Mouse (Mus musculus): ENCODE results near the gene Il25.

Gene Il25

DNA sequence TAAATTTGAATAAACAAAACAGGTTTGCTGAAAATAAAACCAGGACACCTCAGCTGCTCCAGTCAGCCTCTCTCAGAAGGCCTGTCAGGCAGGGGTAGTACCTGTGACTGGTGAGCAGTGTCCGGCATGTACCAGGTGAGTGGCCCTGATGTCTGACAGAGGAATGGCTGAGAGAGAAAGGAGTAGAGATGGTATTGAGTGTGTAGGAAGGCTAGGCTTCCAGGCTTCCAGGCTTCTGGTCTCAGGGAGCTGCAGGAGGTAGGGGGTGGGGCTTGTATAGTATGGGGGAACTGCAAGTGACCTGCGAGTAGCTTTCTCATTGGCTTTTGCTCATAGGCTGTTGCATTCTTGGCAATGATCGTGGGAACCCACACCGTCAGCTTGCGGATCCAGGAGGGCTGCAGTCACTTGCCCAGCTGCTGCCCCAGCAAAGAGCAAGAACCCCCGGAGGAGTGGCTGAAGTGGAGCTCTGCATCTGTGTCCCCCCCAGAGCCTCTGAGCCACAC is at the start of gene Il25:
Gene Il25 (plus strand): TSS at position 51 of the 506 bp plus-strand sequence.
- no peak for DNase-seq (ENCODE audit: low spot score in 2 of 2)

DNA sequence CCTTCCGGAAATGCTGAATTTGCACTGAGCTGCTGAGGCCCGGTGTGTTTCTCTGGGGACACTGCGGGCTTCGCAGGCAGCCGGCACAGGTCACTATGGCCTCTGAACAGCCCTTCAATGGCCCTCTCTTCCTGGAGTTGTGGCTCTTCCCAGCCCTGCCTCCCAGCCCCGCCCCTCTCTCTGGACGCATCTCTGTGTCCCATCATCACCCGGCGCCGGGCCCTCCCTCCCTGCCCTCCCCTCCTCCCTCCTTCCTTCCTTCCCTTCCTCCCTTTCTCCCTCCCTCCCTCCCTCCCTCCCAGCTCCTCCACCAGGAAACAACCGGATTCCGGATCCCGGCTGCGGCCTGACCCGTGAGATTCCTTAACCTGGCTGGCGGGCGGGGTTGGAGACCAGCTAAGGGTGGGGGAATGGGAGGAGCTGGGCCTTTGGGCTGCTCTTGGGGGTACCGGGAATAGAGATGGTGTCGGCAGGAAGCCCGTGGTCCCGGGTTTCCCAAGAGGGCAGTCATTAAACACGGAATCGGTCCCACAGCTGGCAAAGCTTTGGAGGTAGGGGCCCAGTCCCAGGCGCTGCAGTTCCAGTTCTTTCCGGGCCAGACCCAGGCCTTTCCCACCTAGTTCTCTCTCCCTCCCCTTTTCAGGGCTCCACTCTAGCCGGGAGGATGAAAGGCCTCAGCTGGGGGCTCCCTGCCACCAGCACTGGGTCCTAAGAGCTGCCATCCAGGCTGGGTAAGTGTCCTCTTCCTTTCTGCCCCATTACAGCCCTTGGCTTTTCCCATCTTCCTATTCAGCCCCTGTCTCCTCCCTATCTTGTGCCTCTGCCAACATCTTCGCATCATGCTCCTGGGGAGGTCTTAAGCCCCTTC is 49.1 kb upstream of the Il25 start, which contains the start of the genes Bcl2l2 and Gm20521:
Gene Bcl2l2 (plus strand): TSS at position 224 of the 868 bp plus-strand sequence.
Gene Gm20521 (plus strand): TSS at position 288 of the 868 bp plus-strand sequence.
- peak; percentile 39 to 45 for DNase-seq (ENCODE audit: low spot score in 2 of 2)

DNA sequence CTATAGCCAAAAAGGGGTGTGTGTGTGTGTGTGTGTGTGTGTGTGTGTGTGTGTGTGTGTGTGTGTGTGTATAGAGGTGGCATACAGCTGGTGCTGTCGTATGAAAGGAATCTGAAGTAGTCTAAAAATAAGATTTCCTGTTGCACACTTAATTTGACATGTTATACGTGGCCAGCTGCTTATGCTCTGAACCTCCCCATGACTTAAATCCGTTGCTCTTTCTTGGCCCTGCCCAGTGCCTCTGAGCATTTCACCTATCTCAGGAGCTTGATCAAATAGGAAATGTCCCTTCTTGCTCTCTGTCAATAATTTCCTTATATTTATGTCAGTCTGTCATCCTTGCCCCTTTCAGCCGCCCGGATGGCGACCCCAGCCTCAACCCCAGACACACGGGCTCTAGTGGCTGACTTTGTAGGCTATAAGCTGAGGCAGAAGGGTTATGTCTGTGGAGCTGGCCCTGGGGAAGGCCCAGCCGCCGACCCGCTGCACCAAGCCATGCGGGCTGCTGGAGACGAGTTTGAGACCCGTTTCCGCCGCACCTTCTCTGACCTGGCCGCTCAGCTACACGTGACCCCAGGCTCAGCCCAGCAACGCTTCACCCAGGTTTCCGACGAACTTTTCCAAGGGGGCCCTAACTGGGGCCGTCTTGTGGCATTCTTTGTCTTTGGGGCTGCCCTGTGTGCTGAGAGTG is 48.3 kb upstream of the Il25 start:
- no peak for DNase-seq (ENCODE audit: low spot score in 2 of 2)

DNA sequence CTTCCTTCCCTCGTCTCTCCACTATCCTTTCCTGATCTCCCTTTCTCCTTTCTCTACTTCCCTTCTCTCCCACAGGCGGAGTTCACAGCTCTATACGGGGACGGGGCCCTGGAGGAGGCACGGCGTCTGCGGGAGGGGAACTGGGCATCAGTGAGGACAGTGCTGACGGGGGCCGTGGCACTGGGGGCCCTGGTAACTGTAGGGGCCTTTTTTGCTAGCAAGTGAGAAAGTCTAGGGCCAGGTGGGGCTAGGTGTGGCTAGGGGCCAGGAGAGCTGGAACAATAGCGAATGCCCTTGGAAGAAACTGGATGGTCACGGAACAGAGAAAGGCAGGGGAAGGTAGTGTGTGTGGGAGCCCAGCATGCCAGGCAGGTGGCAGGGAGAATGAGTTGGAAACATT is 47.2 kb upstream of the Il25 start:
- DNase-seq (ENCODE audit: low spot score in 2 of 2): no peak

DNA sequence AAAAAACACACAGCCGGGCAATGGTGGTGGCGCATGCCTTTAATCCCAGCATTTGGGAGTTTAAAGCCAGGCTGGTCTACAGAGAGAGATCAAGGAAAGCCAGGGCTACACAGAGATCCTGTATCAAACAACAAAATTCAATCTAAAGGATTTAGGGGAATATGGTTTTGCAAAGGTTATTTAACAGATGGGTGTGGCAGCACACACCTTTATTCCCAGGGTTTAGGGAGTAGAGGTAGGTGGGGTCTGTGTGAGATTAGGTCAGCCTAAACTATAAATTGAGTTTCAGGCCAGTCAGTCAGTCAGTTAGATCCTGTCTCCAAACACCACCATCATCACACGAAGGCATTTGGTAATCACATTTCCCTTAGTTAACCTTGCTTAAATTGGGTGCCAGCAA is 40.3 kb upstream of the Il25 start, which contains the start of gene Pabpn1:
Gene Pabpn1 (plus strand): TSS at position 301 of the 400 bp plus-strand sequence.
- DNase-seq (ENCODE audit: low spot score in 2 of 2): no peak

DNA sequence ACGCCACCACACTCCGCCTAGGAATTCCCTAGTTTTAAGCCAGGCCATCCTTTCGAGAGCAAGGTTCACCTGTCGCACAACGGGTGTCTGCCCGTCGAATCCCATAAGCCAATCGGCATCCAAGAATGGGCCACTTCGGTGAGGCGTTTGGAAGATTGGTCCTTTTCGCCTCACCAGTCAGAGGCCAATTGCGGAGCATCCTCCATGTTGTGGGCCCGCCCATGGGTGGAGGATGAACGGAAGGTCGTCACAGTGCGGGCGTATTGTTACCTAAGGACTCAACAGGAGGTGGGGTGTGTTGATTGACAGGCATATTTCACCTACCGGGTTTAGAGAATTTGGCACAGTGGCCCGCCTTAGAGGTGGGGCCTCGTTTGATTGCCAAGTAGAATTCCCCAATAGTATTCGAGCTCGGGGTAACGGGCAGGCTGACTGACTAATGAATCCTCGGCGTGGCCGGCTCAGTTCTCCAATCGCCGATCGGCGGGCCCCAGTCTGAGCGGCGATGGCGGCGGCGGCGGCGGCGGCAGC is 38.8 kb upstream of the Il25 start:
- DNase-seq (ENCODE audit: low spot score in 2 of 2): peak; percentile 91 to 98

DNA sequence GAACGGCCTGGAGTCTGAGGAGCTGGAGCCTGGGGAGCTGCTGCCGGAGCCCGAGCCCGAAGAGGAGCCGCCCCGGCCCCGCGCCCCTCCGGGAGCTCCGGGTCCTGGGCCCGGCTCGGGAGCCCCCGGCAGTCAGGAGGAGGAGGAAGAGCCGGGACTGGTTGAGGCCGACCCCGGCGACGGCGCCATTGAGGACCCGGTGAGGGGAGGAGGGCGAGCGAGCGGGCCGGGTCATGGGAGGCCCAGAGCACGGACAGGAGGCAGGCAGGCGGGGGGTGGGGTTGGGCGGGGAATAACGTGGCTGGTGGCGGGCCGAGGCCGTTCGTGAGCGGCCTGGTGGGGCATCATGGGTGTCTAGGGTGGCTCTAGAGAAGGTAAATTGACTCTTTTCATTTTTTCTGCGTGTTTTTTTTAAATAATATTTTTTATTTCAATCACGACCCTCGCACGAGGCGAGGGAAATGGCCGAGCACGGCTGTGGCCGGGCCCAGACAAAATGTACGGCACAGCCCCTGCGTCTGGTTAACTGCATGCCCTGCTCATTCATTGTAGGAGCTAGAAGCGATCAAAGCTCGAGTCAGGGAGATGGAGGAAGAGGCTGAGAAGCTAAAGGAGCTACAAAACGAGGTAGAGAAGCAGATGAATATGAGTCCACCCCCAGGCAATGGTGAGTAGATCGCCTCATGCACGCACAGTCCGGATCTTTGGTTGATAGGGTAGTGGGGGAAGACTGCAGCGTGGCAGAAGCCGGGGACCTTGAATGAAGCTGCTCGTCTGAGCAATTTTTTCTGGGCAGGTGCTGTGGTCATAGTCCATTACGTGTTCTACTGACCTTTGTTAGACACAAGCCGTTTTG is 38.0 kb upstream of the Il25 start:
- DNase-seq (ENCODE audit: low spot score in 2 of 2): peak in 1 of 2 experiments; percentile 22

DNA sequence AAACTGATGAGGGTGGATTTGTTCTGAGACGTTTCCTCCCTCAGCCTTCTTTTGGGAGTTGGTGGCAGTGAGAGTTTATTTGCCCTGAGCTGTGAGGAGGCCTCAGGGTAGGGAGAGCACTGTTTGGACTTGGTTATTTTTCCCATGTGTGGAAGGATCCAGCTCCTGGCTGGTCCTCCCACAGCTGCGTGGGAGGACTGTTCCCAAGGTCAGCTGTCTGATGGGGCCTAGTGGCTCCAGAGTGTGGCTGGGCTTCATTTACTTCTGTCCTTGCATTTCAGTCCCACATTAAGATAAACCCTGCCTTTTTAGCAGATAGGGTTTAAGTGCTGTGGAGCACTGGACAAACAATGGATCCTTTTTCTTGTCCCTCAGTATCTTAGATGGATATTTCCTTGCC is 35.0 kb upstream of the Il25 start:
- DNase-seq (ENCODE audit: low spot score in 2 of 2): no peak

DNA sequence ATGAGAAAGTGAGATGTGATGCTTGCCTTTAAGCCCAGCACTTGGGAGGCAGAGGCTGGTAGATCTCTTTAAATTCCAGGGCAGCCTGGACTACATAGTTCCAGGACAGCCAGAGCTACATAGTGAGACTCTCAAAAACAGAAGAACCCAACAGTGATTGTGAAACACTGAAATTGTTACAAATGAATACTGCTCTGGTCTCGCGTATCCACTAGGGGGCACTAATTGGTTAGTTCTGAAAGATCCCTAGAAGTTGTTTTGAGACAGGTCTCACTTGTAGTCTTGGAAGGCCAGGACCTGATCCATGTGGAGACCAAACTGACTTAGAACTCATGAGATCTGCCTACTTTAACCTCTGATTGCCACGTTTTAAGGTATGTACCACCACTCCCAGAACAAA is 32.1 kb upstream of the Il25 start:
- DNase-seq (ENCODE audit: low spot score in 2 of 2): peak; percentile 52 to 68

DNA sequence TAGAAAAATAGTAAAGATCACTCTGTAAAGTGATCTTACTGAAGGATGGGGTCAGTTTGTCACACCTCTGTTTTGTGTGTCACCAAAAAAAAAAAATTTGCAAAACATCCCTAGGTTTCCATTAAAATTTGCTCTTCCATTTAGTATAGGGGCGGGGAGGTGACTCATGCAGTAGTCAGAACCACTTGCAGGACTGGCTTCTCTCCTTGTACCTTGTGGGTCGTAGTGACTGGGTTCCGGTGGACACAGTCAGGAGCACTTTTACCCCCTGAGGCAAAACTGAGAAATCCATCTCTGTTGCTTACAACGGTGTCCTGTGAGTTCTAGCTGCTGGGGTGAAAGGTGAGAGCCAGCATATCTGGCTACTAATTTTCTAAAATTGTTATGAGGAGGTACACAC is 28.9 kb upstream of the Il25 start:
- DNase-seq (ENCODE audit: low spot score in 2 of 2): no peak

DNA sequence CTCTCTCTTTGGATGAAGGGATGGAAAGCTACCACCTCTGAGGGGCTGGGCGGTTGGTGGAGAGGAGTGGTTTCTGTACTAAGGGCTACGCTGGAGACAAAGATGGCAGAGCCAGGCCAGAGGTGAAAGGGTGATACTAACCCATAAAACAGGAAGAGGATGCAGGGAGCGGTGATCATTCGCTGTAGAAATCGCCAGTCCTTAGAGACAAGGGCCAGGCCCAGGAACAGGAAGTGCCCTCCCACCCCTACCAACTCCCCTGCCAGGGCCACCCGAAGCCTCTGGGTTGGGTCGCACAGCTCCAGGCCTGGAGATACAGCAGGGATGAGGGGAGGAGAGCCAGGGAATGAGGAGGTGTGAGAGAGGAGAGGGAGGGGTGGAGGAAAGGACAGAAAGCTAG is 23.8 kb upstream of the Il25 start:
- no peak for DNase-seq (ENCODE audit: low spot score in 2 of 2)

DNA sequence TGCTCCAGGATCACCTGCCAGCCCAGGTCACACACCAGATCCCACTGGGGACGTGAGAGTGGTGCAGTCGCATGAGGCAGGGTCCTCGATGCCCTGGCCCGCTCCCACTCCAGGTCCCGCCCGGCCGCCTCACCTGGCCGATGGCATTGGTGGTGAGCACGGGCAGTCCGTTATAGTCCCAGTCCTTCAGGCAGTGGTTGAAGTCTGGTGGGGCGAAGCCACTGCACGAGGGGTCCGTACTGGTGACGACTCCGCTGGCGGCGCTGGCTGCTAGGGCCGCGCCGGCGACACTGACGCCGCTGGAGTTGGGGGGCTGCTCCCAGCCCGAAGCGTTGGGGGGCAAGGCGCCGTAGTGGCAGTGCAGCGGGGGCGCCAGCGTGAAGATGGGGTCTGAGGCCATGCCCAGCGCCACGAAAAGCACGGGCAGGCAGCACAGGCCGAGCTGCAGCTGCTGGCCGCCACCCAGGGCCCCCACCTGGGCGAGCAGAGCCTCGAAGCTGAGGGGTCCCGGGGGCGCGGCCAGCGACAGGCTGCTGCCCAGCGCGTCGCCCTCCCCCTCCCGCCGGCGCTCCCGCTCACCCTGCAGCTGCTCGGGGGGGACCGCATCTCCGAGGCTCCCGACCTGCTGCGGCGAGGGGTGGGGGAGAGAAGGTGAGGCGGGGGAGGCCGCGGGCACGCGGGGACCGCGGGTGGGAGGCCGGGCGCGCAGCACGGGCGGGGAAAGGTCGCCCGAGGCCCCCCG is 20.2 kb upstream of the Il25 start:
- DNase-seq (ENCODE audit: low spot score in 2 of 2): no peak

DNA sequence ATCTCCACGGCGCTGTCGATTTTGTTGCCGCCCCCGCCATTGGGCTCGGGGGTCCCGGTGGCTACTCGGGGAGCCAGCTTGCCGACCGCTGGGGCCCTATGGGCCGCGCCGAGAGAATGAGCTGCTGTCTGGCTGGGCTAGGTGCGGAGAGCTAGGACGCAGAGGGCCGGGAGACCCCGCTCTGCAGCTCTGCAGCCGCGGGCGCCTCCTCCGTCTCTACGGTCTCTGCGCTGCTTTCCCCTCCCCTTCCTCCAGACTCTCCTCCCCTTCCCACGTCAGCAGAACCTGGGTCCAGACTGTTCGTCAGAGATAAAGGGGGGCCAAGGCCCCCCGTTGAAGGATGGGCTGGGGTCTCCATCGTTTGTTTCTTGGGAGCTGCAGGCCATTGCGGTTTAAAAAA is 19.6 kb upstream of the Il25 start, which contains the start of gene Slc22a17:
Gene Slc22a17 (minus strand): TSS at position 247 of the 400 bp plus-strand sequence.
- DNase-seq (ENCODE audit: low spot score in 2 of 2): peak; percentile 65 to 72

DNA sequence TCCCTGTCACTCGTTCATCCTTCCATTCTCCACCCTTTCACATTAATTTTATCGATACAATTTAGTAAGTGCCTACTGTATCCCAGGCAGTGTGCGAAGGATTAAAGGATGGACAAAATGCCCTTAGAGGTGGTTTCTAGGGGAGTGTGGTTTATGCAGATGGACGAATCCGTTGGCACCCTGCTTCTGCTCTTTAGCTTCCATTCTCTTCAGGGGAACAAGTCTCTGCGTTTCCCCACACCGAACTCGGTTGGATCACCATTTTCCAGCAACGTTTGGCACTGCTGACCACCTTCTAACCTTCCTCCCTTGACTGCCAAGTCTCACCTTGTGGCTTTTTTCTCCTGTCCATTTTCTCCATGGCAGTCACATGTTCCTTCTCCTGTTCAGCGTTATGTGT is 19.2 kb upstream of the Il25 start:
- no peak for DNase-seq (ENCODE audit: low spot score in 2 of 2)

DNA sequence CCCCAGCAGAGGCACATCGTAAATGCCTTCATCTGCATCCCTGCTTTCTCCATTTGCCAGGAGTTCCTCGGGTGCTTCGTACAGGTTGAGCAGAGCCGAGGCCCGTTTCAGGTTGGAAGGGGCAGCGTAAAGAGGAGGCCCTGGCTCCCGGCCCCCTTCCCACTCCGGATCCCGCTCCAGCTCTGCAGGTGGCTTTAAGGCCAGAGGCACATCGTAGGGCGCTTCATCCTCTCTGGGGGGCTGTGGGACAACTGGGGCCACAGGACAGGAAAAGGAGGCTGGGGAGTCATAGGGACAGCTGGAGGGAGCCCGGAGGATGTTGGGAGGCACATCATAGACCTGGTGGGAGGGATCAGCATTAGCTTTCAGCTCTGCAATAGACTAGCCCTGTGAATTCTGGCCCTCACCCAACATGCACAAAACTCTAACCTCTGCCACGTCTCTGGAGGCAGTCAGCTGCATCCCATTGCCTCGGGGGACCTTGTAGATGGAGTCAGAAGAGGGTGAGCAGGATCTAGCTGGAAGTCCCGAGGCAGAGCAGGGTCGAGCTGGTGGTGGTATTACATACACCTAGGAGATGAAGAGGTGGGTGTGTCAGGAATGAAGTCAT is 12.3 kb upstream of the Il25 start:
- no peak for DNase-seq (ENCODE audit: low spot score in 2 of 2)

DNA sequence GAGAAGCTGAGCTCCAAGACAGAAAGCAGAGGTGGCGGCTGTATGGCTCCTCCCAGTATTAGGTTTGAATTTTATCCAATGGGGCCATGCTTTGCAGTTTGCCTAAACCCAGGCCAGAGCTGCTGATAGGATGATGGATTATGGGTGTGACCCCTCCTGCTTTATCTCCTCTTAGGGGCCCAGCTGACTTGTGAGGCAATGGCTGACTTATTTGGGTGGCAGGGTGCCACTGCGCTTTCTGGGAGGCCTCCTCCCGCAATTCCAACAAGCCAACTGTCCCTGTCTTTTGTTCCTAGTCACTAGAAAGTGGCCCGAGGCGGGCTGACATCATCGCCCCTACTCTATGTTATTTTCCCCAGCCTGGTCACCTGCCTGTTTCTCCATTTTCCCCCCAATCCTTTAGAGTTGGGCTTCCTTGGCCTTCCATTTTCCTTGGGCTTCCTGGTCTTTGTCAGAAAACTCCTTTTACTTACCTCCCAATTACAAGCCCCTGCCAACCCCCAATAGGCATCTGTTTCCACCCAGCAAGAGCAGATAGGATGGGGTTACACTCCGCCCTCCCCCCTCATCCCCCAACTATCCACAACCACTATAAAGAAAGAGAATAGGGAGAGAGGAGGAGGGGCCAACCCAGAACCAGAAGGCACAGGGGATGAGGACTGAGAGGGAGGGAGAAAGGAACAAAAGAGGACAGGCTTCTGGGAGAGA is 7.7 kb upstream of the Il25 start:
- DNase-seq (ENCODE audit: low spot score in 2 of 2): no peak

DNA sequence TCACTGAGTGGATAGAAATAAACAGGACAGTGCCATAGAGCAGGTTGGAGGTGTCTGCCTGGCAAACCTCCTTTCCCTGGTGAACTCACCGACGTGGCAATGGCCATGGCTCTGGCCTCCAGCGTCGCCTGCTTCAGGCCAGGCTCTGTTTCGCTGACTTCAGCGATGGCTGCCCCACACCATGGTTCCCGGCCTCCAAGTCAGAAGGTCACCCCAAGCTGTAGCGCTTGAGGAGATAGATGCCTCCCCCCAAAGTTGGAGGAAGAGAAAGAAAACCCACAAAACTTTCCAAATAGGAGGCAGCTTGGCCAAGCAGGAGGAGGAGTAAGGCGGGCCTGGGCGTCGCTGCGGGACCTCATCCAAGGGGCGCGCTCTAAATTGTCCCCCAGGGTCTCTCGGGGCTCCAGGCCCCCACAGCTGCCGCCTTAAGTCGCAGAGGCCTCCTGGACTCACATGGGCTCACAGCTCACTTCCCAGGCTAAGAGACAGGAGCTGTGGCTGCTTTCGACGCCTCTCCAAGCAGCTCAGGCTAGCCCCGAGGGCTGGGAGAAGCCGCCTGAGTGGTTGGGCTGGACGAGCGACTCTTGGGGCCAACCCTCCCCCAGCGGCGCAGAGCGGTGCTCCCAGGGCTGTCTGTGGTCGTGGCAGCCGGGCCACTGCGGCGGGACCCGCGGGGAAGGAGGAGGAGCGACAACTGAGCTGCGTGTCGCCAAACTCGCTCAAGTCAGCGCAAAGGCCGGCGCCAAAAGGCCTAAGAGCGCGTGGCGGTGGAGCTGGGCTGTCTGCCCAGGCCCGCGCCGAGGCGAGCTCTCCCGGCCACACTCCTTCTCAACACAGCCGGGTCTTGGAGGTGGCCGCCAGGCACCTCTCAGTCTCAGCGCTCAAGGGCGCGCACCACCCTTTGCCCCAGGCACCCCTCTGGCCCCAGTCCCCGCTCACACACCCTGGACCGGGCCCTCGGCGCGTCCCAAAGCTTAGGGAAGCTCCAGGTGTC is 6.8 kb upstream of the Il25 start, which contains the start of gene Efs:
Gene Efs (minus strand): TSS at position 778 of the 994 bp plus-strand sequence.
- DNase-seq (ENCODE audit: low spot score in 2 of 2): peak; percentile 17 to 23
